Mouse (Mus musculus): ENCODE measurements around the gene Cmip. TPM values are rescaled to one million over a fixed set of nuclear protein-coding genes. Genes with fewer than 3 reads are reported as not detected.

Cmip gene
- polyA plus RNA-seq, 1 experiment from 2014 or later: 47.1 TPM

DNA sequence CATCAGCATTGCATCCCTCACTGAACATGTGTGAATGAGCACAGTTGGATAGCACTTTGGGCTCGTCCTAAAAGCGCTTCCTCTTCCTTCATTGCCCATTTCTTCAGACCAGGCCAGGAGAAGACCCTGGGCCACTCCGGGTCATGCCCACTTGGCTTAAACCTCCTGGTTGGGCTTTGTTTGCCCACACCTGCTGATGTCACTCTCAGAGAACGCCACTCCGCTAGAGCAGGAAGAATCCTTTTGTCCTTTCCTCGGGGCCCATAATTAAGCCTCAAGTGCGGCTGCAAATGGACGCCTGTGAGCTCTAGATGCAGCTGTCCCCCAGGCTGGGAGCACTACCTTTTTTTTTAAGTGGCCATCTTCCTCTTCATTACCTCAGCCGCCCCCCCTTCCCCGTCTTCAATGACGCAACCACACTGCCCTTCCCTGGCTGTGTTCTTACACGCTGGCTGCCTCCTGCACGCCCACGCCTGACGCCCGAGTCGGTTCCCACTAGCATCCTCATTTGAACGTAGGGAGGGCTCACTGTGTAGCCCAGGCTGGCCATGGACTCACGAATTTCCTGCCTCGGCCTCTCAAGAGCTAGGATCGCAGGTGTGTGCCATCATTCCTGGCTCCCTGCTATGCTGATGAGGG is 171.8 kb downstream of the Cmip start:
- ATAC-seq: no peak
- H3K9ac ChIP-seq (ENCODE audit: low read depth, low read length): no peak overlapping the region
- H3K27ac ChIP-seq (ENCODE audit: low read depth, low read length): no peak overlapping the region
- WGBS: 84% methylated on average over 21 of the region's 21 CpGs
- H3K4me3 ChIP-seq (ENCODE audit: low read depth, low read length): no peak overlapping the region
- no peak overlapping the region for H3K4me2 ChIP-seq (replicated peaks; ENCODE audit: low read depth)
- H3K27me3 ChIP-seq (replicated peaks; ENCODE audit: control insufficient read depth, insufficient read depth, low read length): no peaks in the 10 kb centered on the region
- TF ChIP-seq CTCF (IDR thresholded peaks at IDR 0.05; ENCODE audit: low read depth): no peak
- no peaks in the 10 kb centered on the region for H3K9me3 ChIP-seq (ENCODE audit: control insufficient read depth)
- H3K36me3 ChIP-seq (ENCODE audit: control insufficient read depth, insufficient read depth): peaks cover 82% of the 10 kb centered on the region
- H3K4me1 ChIP-seq (replicated peaks; ENCODE audit: control insufficient read depth, insufficient read depth, low read length): no peaks in the 10 kb centered on the region

GRCm38 (mm10) chr8:117430624-117431023 is 173.8 kb downstream of the Cmip start:
- WGBS: 90% methylated on average over 4 of the region's 4 CpGs
- ATAC-seq: no peak

GRCm38 (mm10) chr8:117431554-117431953 is 174.7 kb downstream of the Cmip start:
- no peak overlapping the region for H3K4me3 ChIP-seq (ENCODE audit: low read depth, low read length)
- no peak overlapping the region for H3K9ac ChIP-seq (ENCODE audit: low read depth, low read length)
- no peaks in the 10 kb centered on the region for H3K27me3 ChIP-seq (replicated peaks; ENCODE audit: control insufficient read depth, insufficient read depth, low read length)
- H3K4me2 ChIP-seq (replicated peaks; ENCODE audit: low read depth): no peak overlapping the region
- H3K36me3 ChIP-seq (ENCODE audit: control insufficient read depth, insufficient read depth): peaks cover 93% of the 10 kb centered on the region
- 94% methylated on average over 3 of the region's 3 CpGs for WGBS
- ATAC-seq: no peak
- no peak overlapping the region for H3K27ac ChIP-seq (ENCODE audit: low read depth, low read length)
- H3K9me3 ChIP-seq (ENCODE audit: control insufficient read depth): no peaks in the 10 kb centered on the region
- no peak for TF ChIP-seq CTCF (IDR thresholded peaks at IDR 0.05; ENCODE audit: low read depth)
- no peaks in the 10 kb centered on the region for H3K4me1 ChIP-seq (replicated peaks; ENCODE audit: control insufficient read depth, insufficient read depth, low read length)

More at GRCm38 (mm10) chr8:117430624-117431023, 173.8 kb downstream of the Cmip start:
- Histone ChIP-seq H3K4me3 (ENCODE audit: low read depth, low read length) (no peak overlapping the region), H3K27ac (ENCODE audit: low read depth, low read length) (no peak overlapping the region), H3K9ac (ENCODE audit: low read depth, low read length) (no peak overlapping the region), H3K27me3 (replicated peaks; ENCODE audit: control insufficient read depth, insufficient read depth, low read length) (no peaks in the 10 kb centered on the region), H3K4me2 (replicated peaks; ENCODE audit: low read depth) (no peak overlapping the region), H3K4me1 (replicated peaks; ENCODE audit: control insufficient read depth, insufficient read depth, low read length) (no peaks in the 10 kb centered on the region), H3K9me3 (ENCODE audit: control insufficient read depth) (no peaks in the 10 kb centered on the region), H3K36me3 (ENCODE audit: control insufficient read depth, insufficient read depth) (peaks cover 94% of the 10 kb centered on the region)
- TF ChIP-seq CTCF (IDR thresholded peaks at IDR 0.05; ENCODE audit: low read depth): no peak

DNA sequence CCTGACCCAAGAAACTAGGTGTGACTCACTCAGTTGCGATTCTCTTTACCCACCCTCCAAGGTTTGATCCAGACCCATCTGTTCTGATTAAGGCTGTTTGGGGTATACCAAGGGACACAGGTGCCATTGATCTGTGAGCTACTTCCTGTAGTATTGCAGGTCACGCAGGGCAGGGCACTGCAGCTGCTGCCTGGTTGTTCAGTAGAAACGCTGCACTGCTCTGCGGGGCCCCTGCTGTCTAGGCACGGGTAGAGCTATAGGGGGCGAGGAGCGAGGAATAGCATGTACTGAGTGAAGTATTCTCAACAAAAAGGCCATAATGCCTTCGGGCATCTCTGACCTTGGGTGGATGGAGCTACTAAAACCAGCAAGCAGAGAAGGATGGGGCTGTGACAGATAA is 175.2 kb downstream of the Cmip start:
- WGBS: 83% methylated on average over 8 of the region's 8 CpGs
- Histone ChIP-seq H3K4me3 (ENCODE audit: low read depth, low read length) (no peak overlapping the region), H3K9me3 (ENCODE audit: control insufficient read depth) (no peaks in the 10 kb centered on the region), H3K4me2 (replicated peaks; ENCODE audit: low read depth) (no peak overlapping the region), H3K4me1 (replicated peaks; ENCODE audit: control insufficient read depth, insufficient read depth, low read length) (no peaks in the 10 kb centered on the region), H3K9ac (ENCODE audit: low read depth, low read length) (no peak overlapping the region), H3K27ac (ENCODE audit: low read depth, low read length) (no peak overlapping the region), H3K36me3 (ENCODE audit: control insufficient read depth, insufficient read depth) (peaks cover 93% of the 10 kb centered on the region), H3K27me3 (replicated peaks; ENCODE audit: control insufficient read depth, insufficient read depth, low read length) (no peaks in the 10 kb centered on the region)
- TF ChIP-seq CTCF (IDR thresholded peaks at IDR 0.05; ENCODE audit: low read depth): no peak
- no peak for ATAC-seq

GRCm38 (mm10) chr8:117433968-117434367 is 177.1 kb downstream of the Cmip start:
- no peaks in the 10 kb centered on the region for H3K9me3 ChIP-seq (ENCODE audit: control insufficient read depth)
- no peak for TF ChIP-seq CTCF (IDR thresholded peaks at IDR 0.05; ENCODE audit: low read depth)
- no peaks in the 10 kb centered on the region for H3K4me1 ChIP-seq (replicated peaks; ENCODE audit: control insufficient read depth, insufficient read depth, low read length)
- ATAC-seq: no peak
- 86% methylated on average over 10 of the region's 10 CpGs for WGBS
- no peak overlapping the region for H3K4me3 ChIP-seq (ENCODE audit: low read depth, low read length)
- no peak overlapping the region for H3K9ac ChIP-seq (ENCODE audit: low read depth, low read length)
- H3K27ac ChIP-seq (ENCODE audit: low read depth, low read length): no peak overlapping the region
- H3K4me2 ChIP-seq (replicated peaks; ENCODE audit: low read depth): no peak overlapping the region
- no peaks in the 10 kb centered on the region for H3K27me3 ChIP-seq (replicated peaks; ENCODE audit: control insufficient read depth, insufficient read depth, low read length)
- peaks cover 94% of the 10 kb centered on the region for H3K36me3 ChIP-seq (ENCODE audit: control insufficient read depth, insufficient read depth)

- peaks cover 82% of the 10 kb centered on the region for H3K36me3 ChIP-seq (ENCODE audit: control insufficient read depth, insufficient read depth)
Measured at GRCm38 (mm10) chr8:117436786-117437185, 179.9 kb downstream of the Cmip start.

More at GRCm38 (mm10) chr8:117436786-117437185, 179.9 kb downstream of the Cmip start:
- Histone ChIP-seq H3K9me3 (ENCODE audit: control insufficient read depth) (no peaks in the 10 kb centered on the region), H3K27me3 (replicated peaks; ENCODE audit: control insufficient read depth, insufficient read depth, low read length) (no peaks in the 10 kb centered on the region), H3K9ac (ENCODE audit: low read depth, low read length) (no peak overlapping the region), H3K4me2 (replicated peaks; ENCODE audit: low read depth) (no peak overlapping the region), H3K27ac (ENCODE audit: low read depth, low read length) (no peak overlapping the region), H3K4me3 (ENCODE audit: low read depth, low read length) (no peak overlapping the region), H3K4me1 (replicated peaks; ENCODE audit: control insufficient read depth, insufficient read depth, low read length) (no peaks in the 10 kb centered on the region)
- no peak for TF ChIP-seq CTCF (IDR thresholded peaks at IDR 0.05; ENCODE audit: low read depth)
- WGBS: 95% methylated on average over 15 of the region's 15 CpGs
- no peak for ATAC-seq
